Mouse (Mus musculus): ENCODE measurements around the gene Mapk14.

Gene Mapk14

DNA sequence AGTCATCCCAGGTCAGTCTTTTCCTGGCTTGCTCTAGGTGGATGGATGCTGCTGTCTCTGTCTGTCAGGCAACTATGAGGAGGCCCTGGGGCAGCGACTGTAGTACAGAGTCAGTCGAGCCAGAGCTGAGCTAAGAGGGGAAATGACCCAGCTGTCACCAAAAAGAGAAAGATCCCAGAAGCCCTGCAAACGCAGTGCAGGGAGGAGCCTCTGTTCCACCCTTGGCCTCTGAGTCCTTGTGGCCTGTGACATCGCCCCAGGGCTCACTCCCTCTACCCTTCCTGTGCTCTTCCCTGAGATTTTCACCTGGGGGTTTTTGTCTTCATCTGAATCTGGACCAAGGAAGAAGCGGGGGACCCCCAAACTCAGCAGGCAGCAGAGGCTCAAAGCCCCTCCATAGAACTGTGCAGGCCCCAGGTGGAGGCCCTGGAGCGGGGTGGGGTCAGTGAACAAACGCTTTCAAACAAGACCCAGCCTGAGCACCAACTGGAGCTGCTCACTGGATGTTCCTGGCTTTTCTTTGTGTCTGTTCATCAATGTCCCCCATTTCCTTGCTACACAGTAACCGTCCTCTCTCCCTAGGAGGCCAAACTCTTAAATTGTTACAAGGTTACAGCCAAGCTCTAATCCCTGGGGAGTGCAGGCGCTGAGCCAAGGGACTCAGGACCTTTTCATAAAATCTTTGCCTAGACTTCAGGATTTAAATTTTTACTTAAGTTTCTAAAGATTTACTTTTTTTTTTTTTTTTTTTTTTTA lies 90.3 kb downstream of the Mapk14 start:
- DNase-seq (ENCODE audit: low spot score in 2 of 2): no peak

DNA sequence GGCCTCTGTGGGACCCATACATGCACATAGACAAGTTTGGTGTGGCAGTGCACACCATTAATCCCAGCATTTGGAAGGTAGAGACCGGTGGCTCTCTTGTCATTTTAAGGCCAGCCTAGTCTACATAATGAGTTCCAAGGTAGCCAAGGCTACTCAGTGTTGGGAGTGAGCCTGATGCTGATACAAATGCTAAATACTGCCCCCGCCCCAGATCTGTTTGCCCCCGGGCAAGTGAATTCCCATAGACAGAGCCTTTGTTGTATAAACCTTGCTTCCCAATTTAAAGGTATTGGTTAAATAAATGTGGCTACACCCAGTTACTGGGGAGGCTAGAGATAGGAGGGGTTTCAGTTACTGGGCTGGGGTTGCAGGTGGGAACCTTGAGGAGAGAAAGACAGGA lies 93.9 kb downstream of the Mapk14 start:
- no peak for DNase-seq (ENCODE audit: low spot score in 2 of 2)

DNA sequence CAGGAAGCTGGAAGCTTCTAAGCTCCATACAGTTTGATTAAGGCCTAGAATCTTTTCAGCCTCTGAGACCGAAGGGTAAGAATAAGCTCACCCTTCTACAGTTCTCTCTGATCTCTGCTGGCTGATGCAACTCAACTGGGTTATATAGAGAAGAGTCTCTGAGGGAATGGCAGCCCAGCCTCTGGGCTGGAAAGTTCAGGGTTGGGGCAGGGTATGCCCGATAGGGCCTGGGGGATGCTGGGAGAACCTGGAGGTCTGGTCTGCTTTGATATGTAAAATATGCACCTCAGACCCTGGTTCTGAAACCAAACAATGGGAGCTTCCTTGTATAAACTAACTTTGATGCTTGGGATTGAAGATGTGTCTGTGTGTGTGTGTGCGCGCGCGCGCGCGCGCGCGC lies 96.4 kb downstream of the Mapk14 start:
- no peak for DNase-seq (ENCODE audit: low spot score in 2 of 2)

DNA sequence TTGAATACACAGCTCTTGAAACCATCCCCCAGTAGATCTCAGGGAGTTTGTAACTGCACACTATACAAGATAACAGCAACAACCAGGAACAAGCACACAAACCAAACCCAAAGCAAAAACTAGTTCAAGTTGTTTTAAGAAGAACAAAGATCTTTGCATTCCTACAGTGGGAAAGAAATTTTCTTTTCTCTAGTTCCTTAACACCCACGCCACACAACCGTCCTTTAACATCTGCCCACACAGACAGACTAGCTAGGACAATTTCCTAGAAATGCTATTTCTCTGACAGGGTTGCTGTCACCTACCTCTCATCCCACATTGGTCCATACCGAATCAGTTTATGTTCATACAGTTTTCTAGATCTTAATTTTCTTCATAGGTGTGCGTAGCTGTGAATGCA lies 105.9 kb downstream of the Mapk14 start:
- no peak for DNase-seq (ENCODE audit: low spot score in 2 of 2)
